Mouse (Mus musculus): ENCODE measurements around the gene Fcgrt. TPM values are rescaled to one million over a fixed set of nuclear protein-coding genes. Genes with fewer than 3 reads are reported as not detected.

Fcgrt gene
- polyA plus RNA-seq, 1 experiment from 2014 or later, result 334 TPM

GRCm38 (mm10) chr7:45073949-45074348, 29.7 kb downstream of the Fcgrt start:
- Histone ChIP-seq H3K27me3 (replicated peaks; ENCODE audit: control insufficient read depth, insufficient read depth, low read length) (no peaks in the 10 kb centered on the region), H3K9me3 (ENCODE audit: control insufficient read depth, low read length) (no peaks in the 10 kb centered on the region), H3K36me3 (ENCODE audit: control insufficient read depth, insufficient read depth, low read length) (peaks cover 9% of the 10 kb centered on the region), H3K4me1 (ENCODE audit: control insufficient read depth, insufficient read depth, low read length) (no peaks in the 10 kb centered on the region), H3K27ac (ENCODE audit: low read length) (no peak overlapping the region), H3K4me3 (ENCODE audit: low read length) (no peak overlapping the region), H3K9ac (ENCODE audit: low read depth, low read length) (no peak overlapping the region), H3K4me2 (ENCODE audit: low read depth, low read length) (no peak overlapping the region)
- WGBS, result 89% methylated on average over 12 of the region's 12 CpGs
- ATAC-seq, result no peak

- H3K4me2 ChIP-seq (ENCODE audit: low read depth, low read length), result no peak overlapping the region
- H3K4me1 ChIP-seq (ENCODE audit: control insufficient read depth, insufficient read depth, low read length), result no peaks in the 10 kb centered on the region
- 77% methylated on average over 7 of the region's 7 CpGs for WGBS
Observed at GRCm38 (mm10) chr7:45073171-45073707, 30.4 kb downstream of the Fcgrt start.

GRCm38 (mm10) chr7:45072230-45072629, 31.4 kb downstream of the Fcgrt start:
- H3K9me3 ChIP-seq (ENCODE audit: control insufficient read depth, low read length), result no peaks in the 10 kb centered on the region
- no peak overlapping the region for H3K9ac ChIP-seq (ENCODE audit: low read depth, low read length)
- ATAC-seq, result no peak
- H3K4me1 ChIP-seq (ENCODE audit: control insufficient read depth, insufficient read depth, low read length), result no peaks in the 10 kb centered on the region
- no peak overlapping the region for H3K4me3 ChIP-seq (ENCODE audit: low read length)
- H3K4me2 ChIP-seq (ENCODE audit: low read depth, low read length), result no peak overlapping the region
- H3K36me3 ChIP-seq (ENCODE audit: control insufficient read depth, insufficient read depth, low read length), result peaks cover 9% of the 10 kb centered on the region
- no peak overlapping the region for H3K27ac ChIP-seq (ENCODE audit: low read length)
- 84% methylated on average over 2 of the region's 2 CpGs for WGBS
- no peaks in the 10 kb centered on the region for H3K27me3 ChIP-seq (replicated peaks; ENCODE audit: control insufficient read depth, insufficient read depth, low read length)

More at GRCm38 (mm10) chr7:45073171-45073707, 30.4 kb downstream of the Fcgrt start:
- no peak for ATAC-seq
- Histone ChIP-seq H3K9me3 (ENCODE audit: control insufficient read depth, low read length) (no peaks in the 10 kb centered on the region), H3K4me3 (ENCODE audit: low read length) (no peak overlapping the region), H3K27ac (ENCODE audit: low read length) (no peak overlapping the region), H3K36me3 (ENCODE audit: control insufficient read depth, insufficient read depth, low read length) (peaks cover 9% of the 10 kb centered on the region), H3K27me3 (replicated peaks; ENCODE audit: control insufficient read depth, insufficient read depth, low read length) (no peaks in the 10 kb centered on the region), H3K9ac (ENCODE audit: low read depth, low read length) (no peak overlapping the region)

- no peak for ATAC-seq
- no peak overlapping the region for H3K4me3 ChIP-seq (ENCODE audit: low read length)
- H3K27me3 ChIP-seq (replicated peaks; ENCODE audit: control insufficient read depth, insufficient read depth, low read length), result no peaks in the 10 kb centered on the region
- H3K27ac ChIP-seq (ENCODE audit: low read length), result no peak overlapping the region
- no peaks in the 10 kb centered on the region for H3K9me3 ChIP-seq (ENCODE audit: control insufficient read depth, low read length)
- no peak overlapping the region for H3K4me2 ChIP-seq (ENCODE audit: low read depth, low read length)
- H3K36me3 ChIP-seq (ENCODE audit: control insufficient read depth, insufficient read depth, low read length), result peaks cover under 1% of the 10 kb centered on the region; the same call in 1 of the 2 replicates
- H3K4me1 ChIP-seq (ENCODE audit: control insufficient read depth, insufficient read depth, low read length), result no peaks in the 10 kb centered on the region
- WGBS, result 79% methylated on average over 2 of the region's 2 CpGs
- H3K9ac ChIP-seq (ENCODE audit: low read depth, low read length), result no peak overlapping the region
Observed at GRCm38 (mm10) chr7:45069671-45070070, 34.0 kb downstream of the Fcgrt start.

GRCm38 (mm10) chr7:45068000-45068318, 35.7 kb downstream of the Fcgrt start:
- Histone ChIP-seq H3K9me3 (ENCODE audit: control insufficient read depth, low read length) (no peaks in the 10 kb centered on the region), H3K4me2 (ENCODE audit: low read depth, low read length) (no peak overlapping the region), H3K9ac (ENCODE audit: low read depth, low read length) (no peak overlapping the region), H3K27ac (ENCODE audit: low read length) (no peak overlapping the region), H3K4me1 (ENCODE audit: control insufficient read depth, insufficient read depth, low read length) (peaks cover 4% of the 10 kb centered on the region), H3K4me3 (ENCODE audit: low read length) (no peak overlapping the region), H3K27me3 (replicated peaks; ENCODE audit: control insufficient read depth, insufficient read depth, low read length) (no peaks in the 10 kb centered on the region), H3K36me3 (ENCODE audit: control insufficient read depth, insufficient read depth, low read length) (no peaks in the 10 kb centered on the region)
- 36% methylated on average over 5 of the region's 5 CpGs for WGBS
- ATAC-seq, result peak; percentile 41; the same call in 1 of the 2 replicates

- H3K36me3 ChIP-seq (ENCODE audit: control insufficient read depth, insufficient read depth, low read length), result no peaks in the 10 kb centered on the region
- peaks cover 4% of the 10 kb centered on the region for H3K4me1 ChIP-seq (ENCODE audit: control insufficient read depth, insufficient read depth, low read length)
- H3K27me3 ChIP-seq (replicated peaks; ENCODE audit: control insufficient read depth, insufficient read depth, low read length), result no peaks in the 10 kb centered on the region
- no peak for ATAC-seq
- WGBS, result 82% methylated on average over 4 of the region's 4 CpGs
- no peak overlapping the region for H3K4me3 ChIP-seq (ENCODE audit: low read length)
- H3K9me3 ChIP-seq (ENCODE audit: control insufficient read depth, low read length), result no peaks in the 10 kb centered on the region
- no peak overlapping the region for H3K4me2 ChIP-seq (ENCODE audit: low read depth, low read length)
- no peak overlapping the region for H3K27ac ChIP-seq (ENCODE audit: low read length)
- no peak overlapping the region for H3K9ac ChIP-seq (ENCODE audit: low read depth, low read length)
Observed at GRCm38 (mm10) chr7:45067190-45067999, 36.3 kb downstream of the Fcgrt start.

GRCm38 (mm10) chr7:45062239-45062835, 41.3 kb downstream of the Fcgrt start, which contains the start of the genes Nosip and Prrg2:
Gene Nosip, plus strand, starts transcription at chr7:45062429.
Gene Prrg2, minus strand, starts transcription at chr7:45062677.
- Histone ChIP-seq H3K4me3 (ENCODE audit: low read length) (peak within 1 kb of the TSS; percentile 74), H3K9ac (ENCODE audit: low read depth, low read length) (peak within 1 kb of the TSS; percentile 77), H3K27ac (ENCODE audit: low read length) (peak within 1 kb of the TSS; percentile 92), H3K27me3 (replicated peaks; ENCODE audit: control insufficient read depth, insufficient read depth, low read length) (no peaks in the 10 kb centered on the region), H3K4me2 (ENCODE audit: low read depth, low read length) (peak within 1 kb of the TSS; percentile 57), H3K9me3 (ENCODE audit: control insufficient read depth, low read length) (no peaks in the 10 kb centered on the region), H3K36me3 (ENCODE audit: control insufficient read depth, insufficient read depth, low read length) (no peaks in the 10 kb centered on the region), H3K4me1 (ENCODE audit: control insufficient read depth, insufficient read depth, low read length) (peaks cover 12% of the 10 kb centered on the region)
- ATAC-seq, result peak; percentile 90
- under 1% methylated on average over 31 of the region's 31 CpGs for WGBS

GRCm38 (mm10) chr7:45061532-45062075, 42.0 kb downstream of the Fcgrt start:
- ATAC-seq, result peak; percentile 62

GRCm38 (mm10) chr7:45060632-45061122, 43.0 kb downstream of the Fcgrt start:
- Histone ChIP-seq H3K4me1 (ENCODE audit: control insufficient read depth, insufficient read depth, low read length) (peaks cover 12% of the 10 kb centered on the region), H3K27ac (ENCODE audit: low read length) (no peak overlapping the region), H3K4me3 (ENCODE audit: low read length) (no peak overlapping the region; the same call in 1 of the 2 replicates), H3K9ac (ENCODE audit: low read depth, low read length) (0 out of 2 replicates have a peak overlapping the region, but pooled peaks have one; percentile 77), H3K4me2 (ENCODE audit: low read depth, low read length) (peak overlapping the region; percentile 57), H3K27me3 (replicated peaks; ENCODE audit: control insufficient read depth, insufficient read depth, low read length) (no peaks in the 10 kb centered on the region), H3K9me3 (ENCODE audit: control insufficient read depth, low read length) (no peaks in the 10 kb centered on the region), H3K36me3 (ENCODE audit: control insufficient read depth, insufficient read depth, low read length) (no peaks in the 10 kb centered on the region)
- 79% methylated on average over 6 of the region's 6 CpGs for WGBS
- no peak for ATAC-seq

More at GRCm38 (mm10) chr7:45061532-45062075, 42.0 kb downstream of the Fcgrt start:
- Histone ChIP-seq H3K36me3 (ENCODE audit: control insufficient read depth, insufficient read depth, low read length) (no peaks in the 10 kb centered on the region), H3K4me3 (ENCODE audit: low read length) (peak overlapping the region; percentile 74), H3K9me3 (ENCODE audit: control insufficient read depth, low read length) (no peaks in the 10 kb centered on the region), H3K4me2 (ENCODE audit: low read depth, low read length) (peak overlapping the region; percentile 57), H3K27me3 (replicated peaks; ENCODE audit: control insufficient read depth, insufficient read depth, low read length) (no peaks in the 10 kb centered on the region), H3K9ac (ENCODE audit: low read depth, low read length) (peak overlapping the region; percentile 77), H3K4me1 (ENCODE audit: control insufficient read depth, insufficient read depth, low read length) (peaks cover 12% of the 10 kb centered on the region), H3K27ac (ENCODE audit: low read length) (peak overlapping the region; percentile 92)
- WGBS, result 10% methylated on average over 11 of the region's 11 CpGs
